Mouse (Mus musculus) spleen, adult 2 months (tissue): ENCODE data around the gene Psmd11. TPM values are rescaled to one million over a fixed set of nuclear protein-coding genes. Genes with fewer than 3 reads are reported as not detected.
"Not testable (repeated sequence)": the region's sequence is repeated elsewhere in the genome, so short reads cannot be mapped to it uniquely, and the experiment has no call there.

Experiments
- DNase-seq, 2 experiments: peaks; one replicate each; pipeline versions ENCODE4 v3.0.0 to v3.0.0-alpha.2; 2012 to 2021; ENCODE audit warnings: low spot score in 2 of 2, low read depth in 1 of 2
- H3K27ac ChIP-seq: fragments of 200-500 bp; 2 replicates; pipeline ENCODE4 v1.5.1; 2012; ENCODE audit warnings: low read length, inconsistent platforms; ENCODE audit not compliant: insufficient read depth
- H3K27me3 ChIP-seq: fragments of 200-500 bp; 2 replicates; pipeline ENCODE4 v1.6.1; 2012; ENCODE audit warnings: mild to moderate bottlenecking, moderate library complexity, low read length, inconsistent platforms; ENCODE audit not compliant: control insufficient read depth, insufficient read depth
- H3K36me3 ChIP-seq: fragments of 200-500 bp; 2 replicates; pipeline ENCODE4 v1.6.1; 2012; ENCODE audit warnings: mild to moderate bottlenecking, low read length, inconsistent platforms; ENCODE audit not compliant: control insufficient read depth, insufficient read depth
- H3K4me1 ChIP-seq: fragments of 200-500 bp; 2 replicates; pipeline ENCODE4 v1.6.1; 2011; ENCODE audit warnings: inconsistent platforms; ENCODE audit not compliant: control insufficient read depth, insufficient read depth, insufficient read length
- H3K4me3 ChIP-seq: fragments of 200-500 bp; 2 replicates; pipeline ENCODE4 v1.5.1; 2011; ENCODE audit warnings: mild to moderate bottlenecking, inconsistent platforms; ENCODE audit not compliant: insufficient read depth, insufficient read length; ENCODE audit errors: extremely low read depth
- CTCF ChIP-seq: fragments of 200-500 bp; IDR thresholded peaks from 2 replicates; pipeline ENCODE4 v1.5.1; 2011; ENCODE audit warnings: mild to moderate bottlenecking, inconsistent platforms; ENCODE audit not compliant: insufficient read depth, insufficient read length, insufficient replicate concordance; ENCODE audit errors: extremely low read depth
- POLR2A ChIP-seq: fragments of 200-500 bp; IDR thresholded peaks from 2 replicates; pipeline ENCODE4 v1.6.1; 2011; ENCODE audit warnings: low read depth, low read length, inconsistent platforms
- WGBS: fragments of 180-500 bp; shearing (Covaris S2); methylation state at CpG from one replicate; pipeline ENCODE4 v1.1.7; 2018; 5-methylcytosine and 5-hydroxymethylcytosine counted together
- polyA plus RNA-seq: library from polyadenylated mRNA; depleted of rRNA; stranded (reverse); fragments of >200 nt; gene quantifications from 2 replicates; pipeline ENCODE4 v1.2.3, GENCODE M21; 2012

Gene Psmd11
- polyA plus RNA-seq, 1 experiment = 21.3 TPM

DNA sequence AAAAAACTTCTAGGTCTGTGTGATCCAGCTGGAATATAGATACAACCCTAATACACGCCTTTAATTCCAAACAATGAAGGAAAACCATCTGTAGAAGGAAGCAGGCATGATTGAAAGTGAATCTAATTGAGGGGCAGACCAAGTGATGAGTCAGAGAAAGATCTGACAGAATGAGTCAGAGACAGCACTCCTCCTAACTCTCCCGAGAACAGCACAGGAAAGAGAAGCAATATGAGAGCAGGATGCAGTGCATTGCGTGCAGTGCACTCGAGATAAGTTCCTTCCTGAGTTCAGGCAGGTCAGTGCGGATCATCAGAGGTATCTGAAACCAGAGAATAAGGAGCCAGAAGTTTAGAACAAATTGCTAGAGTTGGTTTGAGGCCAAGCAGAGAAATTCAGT, 11.3 kb upstream of the Psmd11 start:
- Histone ChIP-seq H3K27ac (no peak overlapping the region), H3K4me3 (no peak overlapping the region), H3K36me3 (no peaks in the 10 kb centered on the region), H3K27me3 (no peaks in the 10 kb centered on the region), H3K4me1 (no peaks in the 10 kb centered on the region)
- 82% methylated on average over 5 of the region's 5 CpGs for WGBS
- no peak for DNase-seq
- no peak for TF ChIP-seq POLR2A
- no peak for TF ChIP-seq CTCF

DNA sequence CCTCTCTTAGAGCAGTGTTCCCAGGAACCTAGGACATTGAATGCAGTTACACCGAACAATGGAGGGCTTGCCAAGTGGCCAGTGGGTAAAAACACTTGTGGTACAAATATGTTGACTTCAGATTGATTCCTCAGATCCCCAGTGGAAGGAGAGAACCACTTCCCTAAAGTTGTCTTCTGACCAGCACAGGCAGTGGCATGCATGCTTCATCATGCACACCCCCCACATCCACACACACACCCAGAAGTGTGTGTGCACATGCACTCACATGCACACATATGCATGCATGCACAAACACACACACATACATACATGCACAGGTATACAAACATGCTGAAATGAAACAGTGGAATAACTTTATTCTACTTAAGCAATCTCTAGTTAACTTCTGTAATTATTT, 8.7 kb upstream of the Psmd11 start:
- no peak for DNase-seq
- WGBS = 96% methylated on average over 1 of the region's 1 CpGs
- no peaks in the 10 kb centered on the region for H3K36me3 ChIP-seq
- no peak overlapping the region for H3K4me3 ChIP-seq
- H3K27ac ChIP-seq = no peak overlapping the region
- TF ChIP-seq CTCF = no peak
- TF ChIP-seq POLR2A = no peak
- no peaks in the 10 kb centered on the region for H3K4me1 ChIP-seq
- no peaks in the 10 kb centered on the region for H3K27me3 ChIP-seq

DNA sequence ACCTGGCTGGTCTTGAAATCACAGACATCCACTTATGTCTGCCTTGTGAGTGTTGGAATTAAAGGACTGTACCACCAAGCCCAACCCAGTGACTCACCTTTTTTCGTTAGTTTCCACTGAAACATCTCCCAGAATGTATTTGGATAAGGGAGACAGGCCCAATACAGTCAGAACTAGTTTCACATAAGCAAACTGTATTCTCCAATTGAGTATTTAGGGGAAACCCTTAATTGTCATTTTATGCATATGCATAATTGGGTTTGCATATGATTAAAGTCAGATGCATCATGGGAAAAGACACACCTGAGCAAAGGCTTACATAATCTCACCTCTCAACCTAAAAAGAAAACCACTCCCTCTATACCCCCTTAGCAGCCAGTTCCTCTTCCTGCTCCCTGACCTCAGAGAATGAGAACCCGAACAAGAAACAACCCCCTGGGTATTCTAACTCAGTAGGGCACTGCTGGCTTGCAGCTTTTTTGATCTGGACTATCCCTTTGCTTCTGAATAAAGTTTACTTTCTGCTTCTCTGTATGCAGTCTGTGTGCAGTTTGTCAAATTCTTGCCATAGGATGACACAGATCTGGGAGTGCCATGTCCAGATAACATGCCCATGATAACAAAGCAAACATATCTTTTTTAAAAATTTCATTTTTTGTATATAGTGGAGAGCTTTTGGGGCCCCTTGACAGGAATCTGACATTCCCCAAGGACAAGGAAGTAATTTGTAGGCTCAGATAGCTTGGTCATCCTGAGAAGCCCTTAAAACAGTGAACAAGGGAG, 8.0 kb upstream of the Psmd11 start:
- Histone ChIP-seq H3K27ac (no peak overlapping the region), H3K4me1 (no peaks in the 10 kb centered on the region), H3K36me3 (no peaks in the 10 kb centered on the region), H3K27me3 (no peaks in the 10 kb centered on the region), H3K4me3 (no peak overlapping the region)
- TF ChIP-seq POLR2A (no peak), CTCF (no peak)
- no peak for DNase-seq
- WGBS = 39% methylated on average over 2 of the region's 2 CpGs

DNA sequence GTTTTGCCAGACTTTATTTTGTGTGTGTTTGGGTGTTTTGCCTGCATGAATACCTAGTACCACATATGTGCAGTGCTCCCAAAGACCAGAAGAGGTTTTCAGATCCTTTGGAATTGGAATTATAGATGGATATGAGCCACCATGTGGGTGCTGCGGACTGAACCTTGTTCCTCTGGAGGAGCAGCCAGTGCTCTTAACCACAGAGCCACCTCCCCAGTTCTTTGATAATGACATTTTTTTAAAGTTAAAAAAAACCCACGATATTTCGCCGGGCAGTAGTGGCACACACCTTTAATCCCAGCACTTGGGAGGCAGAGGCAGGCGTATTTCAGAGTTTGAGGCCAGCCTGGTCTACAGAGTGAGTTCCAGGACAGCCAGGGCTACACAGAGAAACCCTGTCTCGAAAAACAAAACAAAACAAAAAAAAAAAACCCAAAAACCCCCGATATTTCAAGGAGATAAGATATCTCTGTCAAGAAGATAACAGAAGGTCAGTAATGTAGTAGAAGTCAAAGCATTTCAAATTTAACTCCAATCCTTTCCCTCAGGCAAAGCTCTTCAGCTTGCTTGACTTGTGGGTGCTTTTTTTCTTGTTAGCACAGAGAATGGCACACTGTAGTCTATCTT, 6.9 kb upstream of the Psmd11 start:
- TF ChIP-seq CTCF (no peak), POLR2A (no peak)
- 69% methylated on average over 7 of the region's 7 CpGs for WGBS
- no peak for DNase-seq
- no peaks in the 10 kb centered on the region for H3K27me3 ChIP-seq
- no peaks in the 10 kb centered on the region for H3K36me3 ChIP-seq
- H3K4me1 ChIP-seq = no peaks in the 10 kb centered on the region
- no peak overlapping the region for H3K4me3 ChIP-seq
- no peak overlapping the region for H3K27ac ChIP-seq

DNA sequence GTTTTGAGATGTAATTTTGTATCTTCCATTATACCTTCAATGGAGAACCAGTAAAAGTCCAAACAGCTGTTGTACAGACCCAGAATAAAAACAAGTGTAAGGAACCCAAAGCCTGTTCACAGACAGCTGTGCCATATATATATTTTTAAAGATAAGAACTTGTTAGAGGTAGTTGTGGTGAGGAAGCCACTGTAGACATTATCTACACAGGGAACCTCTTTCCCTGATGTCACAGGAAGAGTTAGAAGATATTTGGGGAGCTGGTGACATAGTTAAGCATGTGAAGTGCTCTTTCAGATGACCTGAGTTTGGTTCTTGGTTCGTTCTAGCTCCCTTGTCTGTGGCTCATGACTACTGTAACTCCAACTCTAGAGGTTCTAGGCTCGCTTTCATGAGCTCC, 3.7 kb upstream of the Psmd11 start:
- H3K27me3 ChIP-seq = no peaks in the 10 kb centered on the region
- DNase-seq = no peak
- no peak for TF ChIP-seq CTCF
- no peak for TF ChIP-seq POLR2A
- WGBS = 73% methylated on average over 2 of the region's 2 CpGs
- 0 out of 2 replicates have a peak, but pooled peaks cover under 1% of the 10 kb centered on the region for H3K4me1 ChIP-seq
- H3K36me3 ChIP-seq = no peaks in the 10 kb centered on the region
- no peak overlapping the region for H3K27ac ChIP-seq
- H3K4me3 ChIP-seq = no peak overlapping the region

DNA sequence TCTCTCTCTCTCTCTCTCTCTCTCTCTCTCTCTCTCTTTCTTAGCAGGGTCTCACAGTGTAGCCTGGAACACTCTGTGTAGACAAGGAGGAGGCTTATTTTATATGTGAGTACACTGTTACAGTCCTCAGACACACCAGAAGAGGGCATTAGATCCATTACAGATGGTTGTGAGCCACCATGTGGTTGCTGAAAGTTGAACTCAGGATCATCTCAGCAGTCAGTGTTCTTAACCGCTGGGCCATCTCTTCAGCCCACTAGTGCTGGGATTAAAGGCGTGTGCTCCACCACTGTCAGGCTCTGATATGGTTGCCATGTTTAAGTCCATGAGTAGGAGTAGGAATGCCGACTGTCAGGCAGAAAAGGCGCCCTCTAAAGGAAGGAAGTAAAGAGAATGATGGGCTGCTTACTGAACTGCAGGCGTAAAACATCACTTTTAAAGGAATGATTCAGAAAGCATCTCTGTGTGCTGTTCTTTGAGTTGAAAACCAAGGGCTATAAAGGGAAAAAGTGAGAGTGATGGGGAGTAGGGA, 3.1 kb upstream of the Psmd11 start:
- no peak overlapping the region for H3K27ac ChIP-seq
- no peaks in the 10 kb centered on the region for H3K27me3 ChIP-seq
- 63% methylated on average over 5 of the region's 5 CpGs for WGBS
- TF ChIP-seq POLR2A (no peak), CTCF (no peak)
- H3K4me1 ChIP-seq = 0 out of 2 replicates have a peak, but pooled peaks cover 3% of the 10 kb centered on the region
- H3K36me3 ChIP-seq = no peaks in the 10 kb centered on the region
- H3K4me3 ChIP-seq = no peak overlapping the region
- DNase-seq = no peak

DNA sequence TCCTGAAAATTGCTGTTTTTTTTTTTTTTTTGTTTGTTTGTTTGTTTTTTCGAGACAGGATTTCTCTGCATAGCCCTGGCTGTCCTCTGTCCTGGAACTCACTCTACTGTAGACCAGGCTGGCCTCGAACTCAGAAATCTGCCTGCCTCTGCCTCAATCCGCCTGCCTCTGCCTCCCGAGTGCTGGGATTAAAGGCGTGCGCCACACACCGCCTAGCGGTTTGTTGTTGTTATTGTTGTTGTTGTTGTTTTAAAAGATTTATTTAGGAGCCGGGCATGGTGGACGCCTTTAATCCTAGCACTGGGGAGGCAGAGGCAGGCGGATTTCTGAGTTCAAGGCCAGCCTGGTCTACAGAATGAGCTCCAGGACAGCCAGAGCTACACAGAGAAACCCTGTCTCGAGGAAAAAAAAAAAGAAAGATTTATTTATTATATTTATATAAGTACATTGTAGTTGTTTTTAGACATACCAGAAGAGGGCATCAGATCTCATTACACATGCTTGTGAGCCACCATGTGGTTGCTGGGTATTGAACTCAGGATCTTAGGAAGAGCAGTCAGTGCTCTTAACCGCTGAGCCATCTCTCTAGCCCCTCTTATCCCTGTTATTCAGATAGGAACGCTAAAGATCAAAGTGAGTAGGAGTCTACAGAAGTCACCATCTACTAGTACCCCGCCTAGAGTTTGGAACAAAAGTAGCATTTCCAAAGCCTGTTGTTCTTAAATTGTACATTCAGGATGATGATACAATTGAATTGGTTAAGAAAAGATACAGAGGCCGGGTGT, 2.2 kb upstream of the Psmd11 start:
- not testable (repeated sequence) for H3K27ac ChIP-seq, H3K4me3 ChIP-seq, H3K4me1 ChIP-seq, H3K27me3 ChIP-seq, H3K36me3 ChIP-seq, DNase-seq
- WGBS = 82% methylated on average over 16 of the region's 16 CpGs
